Mouse (Mus musculus): ENCODE measurements around the gene Prkab2.
A peak's percentile ranks its signal among the peaks of the same experiment; 100 is the strongest.

DNA sequence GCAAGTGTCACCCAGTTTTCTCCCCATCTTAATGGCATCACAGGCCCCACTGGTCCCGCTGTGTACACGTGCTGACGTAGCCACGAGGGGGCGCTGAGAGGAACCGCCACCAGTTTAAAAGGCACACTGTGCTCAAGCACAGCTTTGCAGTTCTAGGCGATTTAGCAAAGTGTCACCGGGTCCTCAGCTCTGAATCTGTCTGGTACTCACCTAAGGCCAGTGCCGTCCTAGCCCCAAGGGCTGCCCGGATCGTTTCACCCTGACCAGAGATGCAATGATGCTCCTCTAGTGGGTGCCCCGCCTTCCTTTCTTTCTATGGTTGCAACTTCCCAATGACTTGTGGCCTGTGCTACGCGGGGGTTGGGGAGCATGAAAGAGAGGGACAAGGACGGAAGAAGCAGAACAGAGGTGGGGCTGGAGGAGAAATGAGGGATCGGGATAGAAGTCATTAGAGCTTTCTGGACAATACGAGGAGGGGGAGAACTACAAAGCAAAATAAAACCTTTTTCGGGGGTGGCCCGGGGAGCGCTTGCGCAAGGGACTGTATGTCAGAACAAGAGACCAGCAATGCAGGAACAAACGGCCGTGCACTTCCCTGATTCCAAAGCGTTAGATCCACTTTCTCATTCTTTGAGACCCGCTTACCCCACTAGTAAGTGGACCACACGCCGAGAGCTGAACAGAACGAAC lies 22.8 kb downstream of the Prkab2 start:
- TF ChIP-seq POLR2A (IDR thresholded peaks at IDR 0.05; ENCODE audit: insufficient read depth, low read length) (no peak), CTCF (IDR thresholded peaks at IDR 0.05; ENCODE audit: low read depth, low read length) (peak; percentile 89), EP300 (IDR thresholded peaks at IDR 0.05; ENCODE audit: insufficient read depth, low read depth, low read length) (no peak)

Measured in ES-Bruce4 (cell line).